Mouse (Mus musculus) 3134 (cell line): ENCODE results near the gene Tln2.
A peak's percentile ranks its signal among the peaks of the same experiment; 100 is the strongest.

ENCODE experiments used
- DNase-seq: peaks from one replicate; pipeline ENCODE4 v3.0.0-alpha.2; 2011; ENCODE audit warnings: low spot score; ENCODE audit not compliant: insufficient read length; ENCODE audit errors: extremely low read depth

Gene Tln2

GRCm38 (mm10) chr9:67482277-67482676, 77.2 kb downstream of the Tln2 start:
- DNase-seq = no peak

GRCm38 (mm10) chr9:67481851-67482250, 77.7 kb downstream of the Tln2 start:
- DNase-seq = no peak

- no peak for DNase-seq
Measured at GRCm38 (mm10) chr9:67477445-67477844, 82.1 kb downstream of the Tln2 start.

- DNase-seq = no peak
Measured at GRCm38 (mm10) chr9:67476184-67476583, 83.3 kb downstream of the Tln2 start.

- DNase-seq = peak; percentile 47
Measured at GRCm38 (mm10) chr9:67463440-67464122, 95.9 kb downstream of the Tln2 start.

GRCm38 (mm10) chr9:67441484-67441883, 118.0 kb downstream of the Tln2 start:
- DNase-seq = no peak

- DNase-seq = no peak
Measured at GRCm38 (mm10) chr9:67437511-67437910, 122.0 kb downstream of the Tln2 start.

- DNase-seq = no peak
Measured at GRCm38 (mm10) chr9:67435333-67436154, 124.0 kb downstream of the Tln2 start.

GRCm38 (mm10) chr9:67429199-67429892, 130.2 kb downstream of the Tln2 start:
- DNase-seq = peak; percentile 15

GRCm38 (mm10) chr9:67428306-67429047, 131.0 kb downstream of the Tln2 start:
- DNase-seq = no peak

- no peak for DNase-seq
Measured at GRCm38 (mm10) chr9:67426304-67426703, 133.2 kb downstream of the Tln2 start.

GRCm38 (mm10) chr9:67424110-67424509, 135.4 kb downstream of the Tln2 start:
- no peak for DNase-seq

- DNase-seq = no peak
Measured at GRCm38 (mm10) chr9:67418092-67418491, 141.4 kb downstream of the Tln2 start.

- DNase-seq = no peak
Measured at GRCm38 (mm10) chr9:67410667-67411066, 148.8 kb downstream of the Tln2 start.

- no peak for DNase-seq
Measured at GRCm38 (mm10) chr9:67404736-67405135, 154.8 kb downstream of the Tln2 start.

GRCm38 (mm10) chr9:67399563-67399962, 159.9 kb downstream of the Tln2 start:
- no peak for DNase-seq

GRCm38 (mm10) chr9:67397756-67398155, 161.7 kb downstream of the Tln2 start:
- no peak for DNase-seq

- DNase-seq = peak; percentile 24
Measured at GRCm38 (mm10) chr9:67396446-67396845, 163.1 kb downstream of the Tln2 start.

- no peak for DNase-seq
Measured at GRCm38 (mm10) chr9:67384028-67384590, 175.4 kb downstream of the Tln2 start.

- no peak for DNase-seq
Measured at GRCm38 (mm10) chr9:67380095-67380494, 179.4 kb downstream of the Tln2 start.
